Mouse (Mus musculus) thymus, adult 2 months (tissue): ENCODE measurements around the gene Ntm.

ENCODE experiments used
- CTCF ChIP-seq: fragments of 200-500 bp; IDR thresholded peaks from 2 replicates; pipeline ENCODE4 v1.5.1; 2012; ENCODE audit warnings: mild to moderate bottlenecking, control low read depth, low read length, moderate library complexity, borderline replicate concordance; ENCODE audit not compliant: control insufficient read depth, poor library complexity, insufficient read depth; ENCODE audit errors: extremely low read depth
- POLR2A ChIP-seq: fragments of 200-500 bp; IDR thresholded peaks from 2 replicates; pipeline ENCODE4 v1.6.1; 2012; ENCODE audit warnings: mild to moderate bottlenecking, low read length, control low read depth, moderate library complexity; ENCODE audit not compliant: control insufficient read depth, poor library complexity, insufficient read depth; ENCODE audit errors: extremely low read depth

- TF ChIP-seq CTCF, result no peak
- no peak for TF ChIP-seq POLR2A
Measured at GRCm38 (mm10) chr9:29026410-29026809, 936.5 kb downstream of the Ntm start.
